Mouse (Mus musculus) hindbrain, embryonic 14.5 days (tissue): Measurements from ENCODE around the gene Eme1. TPM values are rescaled to one million over a fixed set of nuclear protein-coding genes. Genes with fewer than 3 reads are reported as not detected.

Source experiments
- ATAC-seq: fragments of 200-750 bp; cut with Nextera tagmentation; 2 replicates; pipeline ENCODE4 v1.8.0; 2017; ENCODE audit warnings: moderate number of reproducible peaks, mild to moderate bottlenecking, moderate TSS enrichment, moderate library complexity; ENCODE audit not compliant: low FRiP score
- DNase-seq: peaks from one replicate; pipeline ENCODE4 v3.0.0-alpha.2; 2015; ENCODE audit warnings: low spot score
- H3K27ac ChIP-seq: fragments of 300-500 bp; sonication (generic); 2 replicates; pipeline ENCODE4 v1.5.1; 2014; ENCODE audit warnings: mild to moderate bottlenecking, moderate library complexity
- H3K27me3 ChIP-seq: fragments of 300-500 bp; sonication (generic); 2 replicates; pipeline ENCODE4 v1.6.1; 2014; ENCODE audit warnings: mild to moderate bottlenecking, low read length, mixed read lengths; ENCODE audit not compliant: control insufficient read depth, insufficient read depth
- H3K36me3 ChIP-seq: fragments of 300-500 bp; sonication (generic); replicated peaks from 2 replicates; pipeline ENCODE4 v1.6.1; 2014; ENCODE audit not compliant: control insufficient read depth, insufficient read depth
- H3K4me1 ChIP-seq: fragments of 300-500 bp; sonication (generic); replicated peaks from 2 replicates; pipeline ENCODE4 v1.6.1; 2014; ENCODE audit warnings: antibody characterized with exemption, low read length, mixed read lengths; ENCODE audit not compliant: control insufficient read depth, insufficient read depth
- H3K4me2 ChIP-seq: fragments of 300-500 bp; sonication (generic); replicated peaks from 2 replicates; pipeline ENCODE4 v1.6.1; 2014; ENCODE audit warnings: mild to moderate bottlenecking, moderate library complexity
- H3K4me3 ChIP-seq: fragments of 300-500 bp; sonication (generic); replicated peaks from 2 replicates; pipeline ENCODE4 v1.5.1; 2014; ENCODE audit warnings: mild to moderate bottlenecking, low read length
- H3K9ac ChIP-seq: fragments of 300-500 bp; sonication (generic); 2 replicates; pipeline ENCODE4 v1.6.1; 2014
- H3K9me3 ChIP-seq: fragments of 300-500 bp; sonication (generic); 2 replicates; pipeline ENCODE4 v1.6.1; 2016; ENCODE audit warnings: low read length; ENCODE audit not compliant: control insufficient read depth
- whole genome bisulfite sequencing: fragments of 180-500 bp; shearing (Covaris S2); extraction: QIAGEN DNeasy Blood & Tissue Kit; methylation state at CpG from one replicate; pipeline ENCODE4 v1.1.7; 2014; 5-methylcytosine and 5-hydroxymethylcytosine counted together
- polyA plus RNA-seq: library from polyadenylated mRNA; unstranded; fragments of >200 nt; fragmentation: Nextera tagmentation; extraction: Ambion mirVana; gene quantifications from 2 replicates; pipeline ENCODE4 v1.2.1, GENCODE M21; 2014

Eme1 gene
- polyA plus RNA-seq, 1 experiment from 2014 or later, result 3.1 TPM

DNA sequence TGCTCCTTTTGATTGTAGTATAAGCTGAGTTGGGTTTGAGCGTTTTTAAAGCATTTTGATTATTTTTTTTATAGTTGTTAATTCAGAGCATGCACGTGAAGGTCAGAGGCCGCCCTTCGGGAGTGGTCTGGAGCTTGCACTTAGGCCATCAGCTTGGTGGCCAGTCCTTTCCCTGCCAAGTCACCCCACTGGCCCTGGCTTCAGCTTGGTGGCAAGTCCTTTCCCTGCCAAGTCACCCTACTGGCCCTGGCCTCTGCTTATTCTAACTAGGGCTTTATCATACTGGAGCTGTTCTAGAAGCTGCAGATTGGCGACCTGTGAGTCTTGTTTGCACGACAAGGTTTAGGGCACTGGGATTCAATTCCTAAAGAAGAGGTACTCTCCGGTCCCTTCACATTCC lies 28.7 kb upstream of the Eme1 start:
- Histone ChIP-seq H3K9me3 (no peaks in the 10 kb centered on the region), H3K4me1 (peaks cover 8% of the 10 kb centered on the region; the same call in 1 of the 2 replicates), H3K27ac (no peak overlapping the region), H3K4me3 (no peak overlapping the region), H3K9ac (no peak overlapping the region), H3K36me3 (no peaks in the 10 kb centered on the region), H3K27me3 (no peaks in the 10 kb centered on the region), H3K4me2 (no peak overlapping the region)
- WGBS, result 84% methylated on average over 7 of the region's 7 CpGs
- no peak for DNase-seq
- no peak for ATAC-seq

DNA sequence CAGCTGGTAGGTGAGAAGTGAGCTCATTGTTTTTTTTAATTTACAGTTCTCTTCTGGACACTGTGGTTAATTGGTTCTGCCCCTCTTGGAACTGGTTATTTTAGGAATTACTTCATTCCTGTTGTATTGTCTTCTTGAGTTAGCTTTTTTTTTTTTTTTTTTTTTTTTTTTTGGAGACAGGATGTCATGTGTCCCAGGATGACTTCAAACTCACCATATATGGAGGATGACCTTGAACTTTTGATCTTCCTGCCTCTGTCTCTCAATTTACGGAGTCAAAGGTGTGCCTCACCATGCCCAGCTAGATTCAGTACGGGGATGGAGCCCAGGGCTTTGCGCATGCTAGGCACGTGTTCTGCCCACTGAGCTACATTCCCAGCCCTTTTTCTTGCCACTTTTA lies 27.9 kb upstream of the Eme1 start:
- 85% methylated on average over 4 of the region's 4 CpGs for WGBS
- no peak for ATAC-seq

DNA sequence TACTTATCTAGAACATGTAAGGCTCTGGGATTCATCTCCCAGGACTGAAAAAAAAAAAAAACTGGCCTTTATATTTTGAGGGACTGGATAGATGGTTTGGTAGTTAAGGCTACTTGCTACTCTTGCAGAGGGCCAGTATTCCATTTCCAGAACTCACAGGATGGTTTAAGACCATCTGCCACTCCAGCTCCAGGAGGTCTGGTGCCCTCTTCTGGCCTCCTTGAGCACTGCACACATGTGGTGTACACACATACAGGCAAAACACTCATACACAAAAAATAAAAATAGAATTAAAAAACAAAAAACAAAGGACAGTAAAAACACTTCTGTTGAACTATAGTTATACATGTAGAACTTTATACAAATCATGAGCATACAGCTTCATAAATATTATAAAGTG lies 26.9 kb upstream of the Eme1 start:
- no peaks in the 10 kb centered on the region for H3K27me3 ChIP-seq
- H3K4me1 ChIP-seq, result peaks cover 19% of the 10 kb centered on the region
- no peak overlapping the region for H3K27ac ChIP-seq
- no peaks in the 10 kb centered on the region for H3K9me3 ChIP-seq
- H3K4me2 ChIP-seq, result no peak overlapping the region
- no peak for ATAC-seq
- no peak overlapping the region for H3K9ac ChIP-seq
- H3K4me3 ChIP-seq, result no peak overlapping the region
- H3K36me3 ChIP-seq, result no peaks in the 10 kb centered on the region
- DNase-seq, result no peak

More for the DNA sequence above, 27.9 kb upstream of the Eme1 start:
- peaks cover 9% of the 10 kb centered on the region; the same call in 1 of the 2 replicates for H3K4me1 ChIP-seq
- H3K9me3 ChIP-seq, result no peaks in the 10 kb centered on the region
- H3K27me3 ChIP-seq, result no peaks in the 10 kb centered on the region
- no peak for DNase-seq
- no peaks in the 10 kb centered on the region for H3K36me3 ChIP-seq
- no peak overlapping the region for H3K4me3 ChIP-seq
- no peak overlapping the region for H3K4me2 ChIP-seq
- no peak overlapping the region for H3K9ac ChIP-seq
- no peak overlapping the region for H3K27ac ChIP-seq

DNA sequence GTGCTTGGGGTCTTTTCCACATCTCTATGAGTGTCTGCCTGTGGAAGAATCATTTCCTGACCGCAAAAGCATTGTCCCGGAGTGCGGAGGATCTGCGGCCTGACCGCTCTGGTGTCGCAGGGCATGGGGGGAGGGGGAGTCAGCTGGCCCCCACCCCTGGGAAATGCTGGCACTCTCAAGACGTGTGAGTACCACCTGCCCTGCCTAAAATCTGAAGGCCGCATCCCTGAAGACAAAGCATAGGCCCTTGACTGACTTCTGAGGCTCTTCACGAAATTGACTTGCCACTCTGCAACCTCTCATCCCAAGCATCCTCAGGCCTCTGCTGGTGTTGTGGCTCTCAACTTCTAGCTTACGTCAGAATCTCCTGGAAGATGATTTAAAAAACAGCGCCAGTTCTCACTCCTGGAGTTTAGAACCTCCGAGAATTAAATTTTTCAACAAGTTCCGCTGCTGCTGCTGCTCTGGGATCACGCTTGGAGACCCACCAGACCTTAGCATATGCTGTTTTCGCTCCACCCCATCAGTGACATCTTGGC lies 23.9 kb upstream of the Eme1 start:
- Histone ChIP-seq H3K27me3 (no peaks in the 10 kb centered on the region), H3K9me3 (no peaks in the 10 kb centered on the region), H3K27ac (peak overlapping the region; percentile 95; the same call in 1 of the 2 replicates), H3K4me3 (peak overlapping the region; percentile 88), H3K9ac (peak overlapping the region; percentile 97), H3K4me1 (peaks cover 25% of the 10 kb centered on the region), H3K4me2 (peak overlapping the region; percentile 69), H3K36me3 (no peaks in the 10 kb centered on the region)
- WGBS, result 30% methylated on average over 15 of the region's 15 CpGs
- DNase-seq, result no peak
- ATAC-seq, result no peak; the same call in 1 of the 2 replicates

DNA sequence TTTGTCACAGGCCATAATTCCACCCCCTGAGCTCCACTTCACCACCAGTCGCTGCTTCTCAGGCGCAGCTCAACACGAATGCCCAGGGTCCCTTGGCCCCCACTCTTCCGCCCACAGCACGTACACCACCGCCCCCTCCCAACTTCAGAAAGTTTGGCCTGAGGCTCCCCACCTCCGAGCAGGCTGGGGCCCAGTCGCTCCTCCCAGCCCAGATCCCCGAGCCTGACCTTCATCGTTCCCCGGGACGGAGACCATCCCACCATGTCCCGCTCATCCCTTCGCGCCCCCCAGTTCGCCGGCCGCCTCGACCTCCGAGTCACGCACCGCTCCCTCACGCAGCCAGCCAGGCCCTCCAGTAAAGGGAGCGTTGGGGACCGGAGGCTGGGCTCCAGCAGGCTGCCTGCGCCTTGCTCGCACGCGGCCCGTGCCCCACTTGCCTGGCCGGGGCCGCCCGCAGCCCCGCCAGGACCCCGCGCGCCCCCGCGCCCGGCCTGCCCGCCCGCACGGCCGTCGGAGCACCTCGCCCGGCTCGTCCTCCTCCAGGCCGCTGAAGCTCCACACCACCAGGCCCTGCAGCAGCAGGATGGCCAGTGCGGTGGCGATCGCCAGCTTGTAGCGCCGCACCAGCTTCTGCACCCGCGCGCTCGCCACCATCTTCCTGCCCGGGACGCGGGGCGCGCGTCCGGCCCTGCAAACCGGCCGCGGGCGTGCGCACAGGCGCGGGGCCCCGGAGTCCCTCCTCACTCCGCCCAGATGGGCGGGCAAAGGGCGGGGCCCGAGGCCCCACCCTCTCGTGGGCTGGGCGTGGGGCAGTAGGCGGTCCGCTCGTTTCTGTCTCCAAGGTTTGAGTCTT lies 23.2 kb upstream of the Eme1 start, which contains the start of gene Xylt2:
Gene Xylt2, minus strand, starts transcription at position 762 of the 853 bp plus-strand sequence.
- H3K9me3 ChIP-seq, result no peaks in the 10 kb centered on the region
- H3K4me2 ChIP-seq, result peak within 1 kb of the TSS; percentile 69
- no peaks in the 10 kb centered on the region for H3K27me3 ChIP-seq
- no peaks in the 10 kb centered on the region for H3K36me3 ChIP-seq
- peak; percentile 95 for DNase-seq
- WGBS, result under 1% methylated on average over 82 of the region's 82 CpGs
- H3K4me3 ChIP-seq, result peak within 1 kb of the TSS; percentile 88
- peaks cover 25% of the 10 kb centered on the region for H3K4me1 ChIP-seq
- H3K27ac ChIP-seq, result peak within 1 kb of the TSS; percentile 95
- peak within 1 kb of the TSS; percentile 97 for H3K9ac ChIP-seq
- peak; percentile 95 for ATAC-seq

DNA sequence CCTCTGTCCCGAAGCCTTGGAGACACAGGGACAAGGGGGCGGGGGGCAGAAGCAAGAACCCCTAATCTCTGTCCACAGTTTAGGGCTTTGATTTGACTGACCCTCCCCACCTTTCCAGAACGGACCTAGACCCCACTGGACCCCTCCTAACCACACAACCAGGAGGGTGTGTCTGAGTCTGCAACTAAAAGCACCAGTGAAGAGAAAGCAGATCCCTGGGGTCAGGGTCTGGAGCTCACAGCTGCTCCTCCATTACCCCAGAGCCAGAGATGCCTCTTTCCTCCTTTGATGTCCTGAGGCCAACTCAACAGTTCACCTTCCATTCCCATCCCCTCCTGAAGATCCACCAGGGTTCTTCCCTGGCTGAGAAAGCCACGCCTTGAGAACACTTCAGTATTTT lies 22.5 kb upstream of the Eme1 start:
- no peaks in the 10 kb centered on the region for H3K9me3 ChIP-seq
- DNase-seq (no peak), ATAC-seq (no peak)
- H3K27ac ChIP-seq, result 0 out of 2 replicates have a peak overlapping the region, but pooled peaks have one; percentile 95
- H3K4me1 ChIP-seq, result peaks cover 25% of the 10 kb centered on the region
- peak overlapping the region; percentile 88 for H3K4me3 ChIP-seq
- H3K9ac ChIP-seq, result peak overlapping the region; percentile 97
- no peaks in the 10 kb centered on the region for H3K27me3 ChIP-seq
- H3K4me2 ChIP-seq, result peak overlapping the region; percentile 69
- WGBS, result 39% methylated on average over 4 of the region's 4 CpGs
- no peaks in the 10 kb centered on the region for H3K36me3 ChIP-seq

DNA sequence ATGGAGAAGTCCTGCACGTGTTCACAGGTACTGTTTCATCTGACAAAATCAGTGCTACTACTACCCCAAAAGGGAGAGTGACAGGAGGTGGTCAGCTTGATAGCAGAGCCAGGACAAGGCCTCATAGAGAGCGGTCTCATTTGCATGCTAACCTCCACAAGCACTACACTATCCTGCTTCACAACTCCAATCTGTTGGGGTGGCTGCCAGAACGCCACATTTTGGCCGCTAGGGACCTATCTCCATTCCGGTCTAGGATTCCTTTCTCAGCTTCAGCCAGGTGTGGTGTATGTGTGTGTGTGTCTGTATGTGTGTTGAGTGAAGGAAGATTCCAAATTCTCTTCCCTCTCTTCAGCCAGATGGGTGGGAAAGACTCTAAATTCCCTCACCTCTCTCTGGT lies 21.7 kb upstream of the Eme1 start:
- ATAC-seq, result no peak
- 0 out of 2 replicates have a peak overlapping the region, but pooled peaks have one; percentile 1 for H3K4me2 ChIP-seq
- H3K27me3 ChIP-seq, result no peaks in the 10 kb centered on the region
- WGBS, result 81% methylated on average over 5 of the region's 5 CpGs
- H3K9me3 ChIP-seq, result no peaks in the 10 kb centered on the region
- no peak for DNase-seq
- no peak overlapping the region for H3K4me3 ChIP-seq
- H3K4me1 ChIP-seq, result peaks cover 25% of the 10 kb centered on the region
- no peak overlapping the region for H3K27ac ChIP-seq
- H3K9ac ChIP-seq, result no peak overlapping the region
- H3K36me3 ChIP-seq, result 0 out of 2 replicates have a peak, but pooled peaks cover 4% of the 10 kb centered on the region

DNA sequence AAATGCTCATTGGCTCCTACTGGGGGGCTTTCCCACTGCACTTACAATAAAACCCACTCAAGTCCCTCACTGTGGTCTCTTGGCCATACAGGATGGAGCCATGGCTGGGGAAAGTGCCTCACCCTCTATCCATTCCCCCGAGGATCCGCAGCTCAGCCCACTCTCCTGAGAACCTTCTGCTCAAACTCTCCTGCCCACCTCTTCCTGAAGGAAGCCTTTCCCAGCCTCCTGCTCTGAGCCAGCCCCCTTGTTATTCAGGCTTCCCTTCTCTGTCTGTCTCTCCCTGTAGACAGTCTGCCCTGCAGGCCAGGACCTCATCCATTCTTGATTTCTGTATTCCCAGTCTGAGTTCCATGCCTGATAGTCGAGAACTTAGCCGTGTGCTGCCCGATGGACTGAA lies 21.2 kb upstream of the Eme1 start:
- ATAC-seq, result no peak
- Histone ChIP-seq H3K4me2 (no peak overlapping the region), H3K27ac (no peak overlapping the region), H3K4me3 (no peak overlapping the region), H3K4me1 (peaks cover 25% of the 10 kb centered on the region), H3K9me3 (no peaks in the 10 kb centered on the region), H3K27me3 (no peaks in the 10 kb centered on the region), H3K9ac (no peak overlapping the region), H3K36me3 (peaks cover 8% of the 10 kb centered on the region; the same call in 1 of the 2 replicates)
- DNase-seq, result no peak
- WGBS, result 85% methylated on average over 5 of the region's 5 CpGs

DNA sequence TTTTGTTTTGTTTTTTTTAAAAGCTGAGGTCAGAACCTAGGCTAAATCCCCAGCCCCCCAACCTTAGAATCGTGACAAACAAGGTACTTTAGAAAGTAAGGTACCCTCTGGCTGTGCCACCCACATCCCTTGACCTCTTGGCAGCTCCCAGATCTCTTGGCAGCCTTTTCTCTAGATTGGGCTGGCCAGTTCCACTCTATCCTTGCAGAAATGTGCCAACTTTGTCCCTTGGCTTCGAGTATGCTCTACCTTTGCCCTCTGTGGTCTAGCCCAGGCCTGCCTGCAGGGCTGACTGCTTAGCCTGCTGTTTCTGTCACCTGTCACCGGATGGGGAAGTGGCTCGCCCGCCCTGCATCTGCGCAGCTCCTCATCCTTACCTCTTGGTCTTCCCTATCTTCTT lies 11.5 kb upstream of the Eme1 start:
- H3K9me3 ChIP-seq, result no peaks in the 10 kb centered on the region
- no peak overlapping the region for H3K27ac ChIP-seq
- H3K36me3 ChIP-seq, result peaks cover 87% of the 10 kb centered on the region
- H3K4me1 ChIP-seq, result no peaks in the 10 kb centered on the region
- no peak overlapping the region for H3K4me2 ChIP-seq
- H3K27me3 ChIP-seq, result no peaks in the 10 kb centered on the region
- no peak overlapping the region for H3K9ac ChIP-seq
- no peak overlapping the region for H3K4me3 ChIP-seq
- ATAC-seq (no peak), DNase-seq (no peak)
- 95% methylated on average over 6 of the region's 6 CpGs for WGBS
